Mouse (Mus musculus): ENCODE results near the gene Mettl2. TPM values are rescaled to one million over a fixed set of nuclear protein-coding genes. Genes with fewer than 3 reads are reported as not detected.

The Mettl2 gene
- polyA plus RNA-seq, 1 experiment from 2014 or later: 14.9 TPM

- TF ChIP-seq CTCF (IDR thresholded peaks at IDR 0.05): peak; percentile 43
- TF ChIP-seq EP300 (IDR thresholded peaks at IDR 0.05): no peak
Observed at GRCm38 (mm10) chr11:105144508-105145210, 18.4 kb downstream of the Mettl2 start.

GRCm38 (mm10) chr11:105145211-105145610 lies 19.0 kb downstream of the Mettl2 start:
- Histone ChIP-seq H3K9me3 (ENCODE audit: low read length) (no peaks in the 10 kb centered on the region), H3K27ac (ENCODE audit: low read length) (no peak overlapping the region), H3K9ac (replicated peaks; ENCODE audit: low read depth) (no peak overlapping the region), H3K27me3 (replicated peaks; ENCODE audit: insufficient read depth, low read length) (no peaks in the 10 kb centered on the region), H3K4me3 (ENCODE audit: low read depth, low read length) (no peak overlapping the region), H3K36me3 (ENCODE audit: insufficient read depth, low read length) (peaks cover under 1% of the 10 kb centered on the region; the same call in 1 of the 2 replicates), H3K4me1 (ENCODE audit: insufficient read depth, low read depth, low read length) (no peaks in the 10 kb centered on the region), H3K4me2 (replicated peaks; ENCODE audit: low read depth, low read length) (no peak overlapping the region)
- DNase-seq (ENCODE audit: low spot score): peak; percentile 53
- 68% methylated on average over 10 of the region's 10 CpGs for WGBS
- TF ChIP-seq EP300 (IDR thresholded peaks at IDR 0.05) (no peak), CTCF (IDR thresholded peaks at IDR 0.05) (no peak)
- ATAC-seq: peak; percentile 54

More at GRCm38 (mm10) chr11:105144508-105145210, 18.4 kb downstream of the Mettl2 start:
- ATAC-seq (peak; percentile 16; the same call in 1 of the 2 replicates), DNase-seq (ENCODE audit: low spot score) (peak; percentile 61)
- Histone ChIP-seq H3K27me3 (replicated peaks; ENCODE audit: insufficient read depth, low read length) (no peaks in the 10 kb centered on the region), H3K9me3 (ENCODE audit: low read length) (no peaks in the 10 kb centered on the region), H3K4me1 (ENCODE audit: insufficient read depth, low read depth, low read length) (no peaks in the 10 kb centered on the region), H3K27ac (ENCODE audit: low read length) (no peak overlapping the region), H3K4me3 (ENCODE audit: low read depth, low read length) (no peak overlapping the region), H3K36me3 (ENCODE audit: insufficient read depth, low read length) (peaks cover 6% of the 10 kb centered on the region; the same call in 1 of the 2 replicates), H3K9ac (replicated peaks; ENCODE audit: low read depth) (no peak overlapping the region), H3K4me2 (replicated peaks; ENCODE audit: low read depth, low read length) (no peak overlapping the region)
- 68% methylated on average over 11 of the region's 11 CpGs for WGBS

DNA sequence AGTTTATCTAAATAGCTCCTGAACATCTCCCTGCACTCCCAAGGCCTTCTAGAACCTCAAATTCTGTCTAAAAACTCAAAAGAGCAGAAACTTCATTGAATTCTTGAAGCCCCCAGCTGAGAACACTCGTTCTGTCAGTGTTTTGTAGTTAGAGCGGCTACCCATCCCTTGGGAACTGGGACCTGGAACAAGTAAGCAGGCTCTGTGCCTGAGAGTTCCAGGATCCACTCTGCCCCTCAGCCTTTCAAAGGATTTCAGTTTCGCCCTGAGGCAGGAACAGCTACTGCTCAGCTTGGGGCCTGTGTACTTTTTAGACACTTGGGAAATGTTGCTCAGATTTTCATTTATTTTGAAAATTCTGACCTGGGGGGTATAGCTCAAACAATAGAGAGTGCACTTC lies 20.4 kb downstream of the Mettl2 start, which contains the start of gene Gm10842:
Gene Gm10842, plus strand, starts transcription at position 301 of the 400 bp plus-strand sequence.
- H3K9me3 ChIP-seq (ENCODE audit: low read length): no peaks in the 10 kb centered on the region
- TF ChIP-seq CTCF (IDR thresholded peaks at IDR 0.05) (no peak), EP300 (IDR thresholded peaks at IDR 0.05) (no peak)
- no peak within 1 kb of the TSS for H3K4me3 ChIP-seq (ENCODE audit: low read depth, low read length)
- H3K4me1 ChIP-seq (ENCODE audit: insufficient read depth, low read depth, low read length): no peaks in the 10 kb centered on the region
- H3K27me3 ChIP-seq (replicated peaks; ENCODE audit: insufficient read depth, low read length): no peaks in the 10 kb centered on the region
- H3K36me3 ChIP-seq (ENCODE audit: insufficient read depth, low read length): no peaks in the 10 kb centered on the region
- no peak within 1 kb of the TSS for H3K4me2 ChIP-seq (replicated peaks; ENCODE audit: low read depth, low read length)
- ATAC-seq (no peak), DNase-seq (ENCODE audit: low spot score) (no peak)
- no peak within 1 kb of the TSS for H3K27ac ChIP-seq (ENCODE audit: low read length)
- 79% methylated on average over 3 of the region's 3 CpGs for WGBS
- H3K9ac ChIP-seq (replicated peaks; ENCODE audit: low read depth): no peak within 1 kb of the TSS

DNA sequence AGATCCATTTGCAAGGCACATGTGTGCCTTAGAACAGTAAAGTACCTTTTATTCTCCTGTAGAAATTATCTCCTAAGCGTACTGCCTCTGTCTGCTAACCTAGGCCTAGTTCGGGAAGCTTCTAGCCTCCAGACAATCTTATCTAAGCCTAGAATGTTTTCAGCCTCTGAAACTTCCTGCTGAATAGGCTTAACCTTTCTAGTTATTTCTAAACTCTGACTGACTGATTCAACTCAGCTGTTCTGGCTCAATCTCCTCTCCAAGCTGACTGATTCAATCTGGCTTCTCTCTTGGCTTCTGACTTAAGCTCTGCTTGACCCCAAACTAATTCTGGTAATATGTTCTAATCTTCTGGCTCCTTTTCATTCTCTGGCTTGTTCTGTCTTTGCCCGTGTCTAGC lies 23.1 kb downstream of the Mettl2 start:
- H3K4me1 ChIP-seq (ENCODE audit: insufficient read depth, low read depth, low read length): peaks cover 9% of the 10 kb centered on the region
- ATAC-seq (no peak), DNase-seq (ENCODE audit: low spot score) (peak; percentile 24)
- H3K27me3 ChIP-seq (replicated peaks; ENCODE audit: insufficient read depth, low read length): no peaks in the 10 kb centered on the region
- H3K4me2 ChIP-seq (replicated peaks; ENCODE audit: low read depth, low read length): no peak overlapping the region
- H3K36me3 ChIP-seq (ENCODE audit: insufficient read depth, low read length): no peaks in the 10 kb centered on the region
- H3K27ac ChIP-seq (ENCODE audit: low read length): no peak overlapping the region
- H3K9me3 ChIP-seq (ENCODE audit: low read length): no peaks in the 10 kb centered on the region
- TF ChIP-seq EP300 (IDR thresholded peaks at IDR 0.05) (no peak), CTCF (IDR thresholded peaks at IDR 0.05) (no peak)
- WGBS: 69% methylated on average over 3 of the region's 3 CpGs
- H3K4me3 ChIP-seq (ENCODE audit: low read depth, low read length): no peak overlapping the region
- no peak overlapping the region for H3K9ac ChIP-seq (replicated peaks; ENCODE audit: low read depth)

- H3K9ac ChIP-seq (replicated peaks; ENCODE audit: low read depth): no peak overlapping the region
- DNase-seq (ENCODE audit: low spot score) (no peak), ATAC-seq (no peak)
- H3K36me3 ChIP-seq (ENCODE audit: insufficient read depth, low read length): no peaks in the 10 kb centered on the region
- H3K27me3 ChIP-seq (replicated peaks; ENCODE audit: insufficient read depth, low read length): no peaks in the 10 kb centered on the region
- no peaks in the 10 kb centered on the region for H3K9me3 ChIP-seq (ENCODE audit: low read length)
- peaks cover 9% of the 10 kb centered on the region for H3K4me1 ChIP-seq (ENCODE audit: insufficient read depth, low read depth, low read length)
- WGBS: 83% methylated on average over 1 of the region's 1 CpGs
- H3K4me2 ChIP-seq (replicated peaks; ENCODE audit: low read depth, low read length): no peak overlapping the region
- TF ChIP-seq CTCF (IDR thresholded peaks at IDR 0.05): no peak
- no peak for TF ChIP-seq EP300 (IDR thresholded peaks at IDR 0.05)
- H3K4me3 ChIP-seq (ENCODE audit: low read depth, low read length): no peak overlapping the region
- no peak overlapping the region for H3K27ac ChIP-seq (ENCODE audit: low read length)
Observed at GRCm38 (mm10) chr11:105149766-105150165, 23.5 kb downstream of the Mettl2 start.

GRCm38 (mm10) chr11:105150691-105151090 lies 24.5 kb downstream of the Mettl2 start:
- Histone ChIP-seq H3K4me3 (ENCODE audit: low read depth, low read length) (no peak overlapping the region), H3K27ac (ENCODE audit: low read length) (no peak overlapping the region), H3K9me3 (ENCODE audit: low read length) (no peaks in the 10 kb centered on the region), H3K4me1 (ENCODE audit: insufficient read depth, low read depth, low read length) (peaks cover 9% of the 10 kb centered on the region), H3K36me3 (ENCODE audit: insufficient read depth, low read length) (no peaks in the 10 kb centered on the region), H3K27me3 (replicated peaks; ENCODE audit: insufficient read depth, low read length) (no peaks in the 10 kb centered on the region), H3K9ac (replicated peaks; ENCODE audit: low read depth) (no peak overlapping the region), H3K4me2 (replicated peaks; ENCODE audit: low read depth, low read length) (no peak overlapping the region)
- no peak for ATAC-seq
- WGBS: 58% methylated on average over 4 of the region's 4 CpGs
- TF ChIP-seq CTCF (IDR thresholded peaks at IDR 0.05) (no peak), EP300 (IDR thresholded peaks at IDR 0.05) (no peak)
- DNase-seq (ENCODE audit: low spot score): no peak
